ENCODE assay signal across 8 mouse cellular contexts in genomic region chr3:130946576-130947276, GRCm38 (mm10).
DNase-seq lines count a peak whose midpoint lies in the region; ATAC-seq and TF ChIP-seq lines count a peak whose summit lies in the region.

No protein-coding gene starts in this region.

- ATAC-seq in heart, embryonic 16.5 days (replicated peaks; ENCODE audit: extremely low read depth, insufficient read depth, low FRiP score) = peak; percentile 55
- no peak for ATAC-seq in embryonic facial prominence, embryonic 11.5 days (replicated peaks; ENCODE audit: insufficient number of reproducible peaks, low FRiP score, low TSS enrichment, low read depth)
- peak; percentile 66; the same call in 1 of the 2 replicates for ATAC-seq in hindbrain, postnatal 0 days
- ATAC-seq in midbrain, postnatal 0 days (ENCODE audit: low FRiP score) = peak; percentile 44
- no peak for ATAC-seq in megakaryocyte, adult 5-6 weeks (ENCODE audit: poor library complexity, severe bottlenecking)

- TF ChIP-seq CTCF in hindbrain, postnatal 0 days (IDR thresholded peaks at IDR 0.05; ENCODE audit: low read depth) = no peak
- TF ChIP-seq CTCF in midbrain, postnatal 0 days (IDR thresholded peaks at IDR 0.05) = no peak

- peaks cover 5% of the 10 kb centered on the region for H3K4me1 ChIP-seq in heart, embryonic 16.5 days (ENCODE audit: control insufficient read depth, insufficient read depth, low read length)
- no peaks in the 10 kb centered on the region for H3K4me1 ChIP-seq in embryonic facial prominence, embryonic 11.5 days (ENCODE audit: control insufficient read depth, insufficient read depth, low read length)
- H3K4me1 ChIP-seq in hindbrain, postnatal 0 days (ENCODE audit: insufficient read depth, low read length) = peaks cover 19% of the 10 kb centered on the region
- H3K4me1 ChIP-seq in midbrain, postnatal 0 days (ENCODE audit: insufficient read depth, low read length) = peaks cover 6% of the 10 kb centered on the region; the same call in 1 of the 2 replicates

- no peaks in the 10 kb centered on the region for H3K27me3 ChIP-seq in heart, embryonic 16.5 days (ENCODE audit: control insufficient read depth, insufficient read depth, low read length)
- no peaks in the 10 kb centered on the region for H3K27me3 ChIP-seq in embryonic facial prominence, embryonic 11.5 days (ENCODE audit: control insufficient read depth, insufficient read depth, low read length)
- H3K27me3 ChIP-seq in hindbrain, postnatal 0 days (ENCODE audit: insufficient read depth, low read length) = no peaks in the 10 kb centered on the region
- H3K27me3 ChIP-seq in midbrain, postnatal 0 days (ENCODE audit: insufficient read depth, low read length) = no peaks in the 10 kb centered on the region

- no peak for DNase-seq in heart, adult 18-20 months
- no peak for DNase-seq in embryonic facial prominence, embryonic 11.5 days (ENCODE audit: low spot score)
- peak; percentile 49 for DNase-seq in hindbrain, postnatal 0 days (ENCODE audit: low spot score)
- DNase-seq in midbrain, postnatal 0 days (ENCODE audit: low spot score) = peak; percentile 28
- no peak for DNase-seq in embryo, embryonic 10 days (ENCODE audit: low spot score)
- DNase-seq in layer of hippocampus, adult 9-11 months = no peak

- 74% methylated on average over 14 of the region's 14 CpGs for WGBS in heart, embryonic 16.5 days
- WGBS in embryonic facial prominence, embryonic 11.5 days = 69% methylated on average over 14 of the region's 14 CpGs
- 44% methylated on average over 14 of the region's 14 CpGs for WGBS in hindbrain, postnatal 0 days
- 56% methylated on average over 14 of the region's 14 CpGs for whole genome bisulfite sequencing in midbrain, postnatal 0 days

- H3K27ac ChIP-seq in heart, embryonic 16.5 days (ENCODE audit: low read length) = peak overlapping the region; percentile 75
- no peak overlapping the region for H3K27ac ChIP-seq in embryonic facial prominence, embryonic 11.5 days (replicated peaks; ENCODE audit: low read depth, low read length)
- H3K27ac ChIP-seq in hindbrain, postnatal 0 days = peak overlapping the region; percentile 86; the same call in 1 of the 2 replicates
- peak overlapping the region; percentile 68 for H3K27ac ChIP-seq in midbrain, postnatal 0 days (ENCODE audit: low read depth, low read length)

- peak overlapping the region; percentile 50; the same call in 1 of the 2 replicates for H3K4me3 ChIP-seq in heart, embryonic 16.5 days (ENCODE audit: low read length)
- H3K4me3 ChIP-seq in embryonic facial prominence, embryonic 11.5 days (ENCODE audit: low read depth, low read length) = no peak overlapping the region
- peak overlapping the region; percentile 37; the same call in 1 of the 2 replicates for H3K4me3 ChIP-seq in hindbrain, postnatal 0 days (ENCODE audit: low read length)
- no peak overlapping the region for H3K4me3 ChIP-seq in midbrain, postnatal 0 days (ENCODE audit: low read depth, low read length)

- H3K9me3 ChIP-seq in heart, embryonic 16.5 days (replicated peaks; ENCODE audit: control insufficient read depth, low read length) = no peaks in the 10 kb centered on the region
- no peaks in the 10 kb centered on the region for H3K9me3 ChIP-seq in embryonic facial prominence, embryonic 11.5 days (replicated peaks; ENCODE audit: control insufficient read depth, low read length)
- H3K9me3 ChIP-seq in hindbrain, postnatal 0 days (ENCODE audit: low read length) = no peaks in the 10 kb centered on the region
- no peaks in the 10 kb centered on the region for H3K9me3 ChIP-seq in midbrain, postnatal 0 days (ENCODE audit: low read length)

- no peaks in the 10 kb centered on the region for H3K36me3 ChIP-seq in heart, embryonic 16.5 days (ENCODE audit: control insufficient read depth, insufficient read depth)
- H3K36me3 ChIP-seq in embryonic facial prominence, embryonic 11.5 days (replicated peaks; ENCODE audit: control insufficient read depth, insufficient read depth, low read depth, low read length) = no peaks in the 10 kb centered on the region
- no peaks in the 10 kb centered on the region for H3K36me3 ChIP-seq in hindbrain, postnatal 0 days (ENCODE audit: insufficient read depth, low read length)
- H3K36me3 ChIP-seq in midbrain, postnatal 0 days (ENCODE audit: insufficient read depth, low read length) = no peaks in the 10 kb centered on the region

- peak overlapping the region; percentile 70 for H3K4me2 ChIP-seq in heart, embryonic 16.5 days (ENCODE audit: low read depth, low read length)
- H3K4me2 ChIP-seq in embryonic facial prominence, embryonic 11.5 days (ENCODE audit: low read depth, low read length) = peak overlapping the region; percentile 69
- peak overlapping the region; percentile 75 for H3K4me2 ChIP-seq in hindbrain, postnatal 0 days (ENCODE audit: low read depth, low read length)
- peak overlapping the region; percentile 73 for H3K4me2 ChIP-seq in midbrain, postnatal 0 days (ENCODE audit: low read depth, low read length, poor library complexity, severe bottlenecking)

- peak overlapping the region; percentile 73 for H3K9ac ChIP-seq in heart, embryonic 16.5 days (ENCODE audit: low read length)
- peak overlapping the region; percentile 66 for H3K9ac ChIP-seq in embryonic facial prominence, embryonic 11.5 days (replicated peaks; ENCODE audit: low read length)
- H3K9ac ChIP-seq in hindbrain, postnatal 0 days (replicated peaks; ENCODE audit: low read length) = no peak overlapping the region
- peak overlapping the region; percentile 57; the same call in 1 of the 2 replicates for H3K9ac ChIP-seq in midbrain, postnatal 0 days (replicated peaks; ENCODE audit: low read length, poor library complexity, severe bottlenecking)

Comparison
In these comparisons a context has a peak if more than half of its experiments do, and no peak if none do; other contexts are left out.
1. ATAC-seq: peak in heart, embryonic 16.5 days (single experiment), hindbrain, postnatal 0 days (single experiment) and midbrain, postnatal 0 days (single experiment); none in embryonic facial prominence, embryonic 11.5 days (single experiment) and megakaryocyte, adult 5-6 weeks (single experiment).
2. H3K4me3 ChIP-seq: peak in heart, embryonic 16.5 days (single experiment) and hindbrain, postnatal 0 days (single experiment); none in embryonic facial prominence, embryonic 11.5 days (single experiment) and midbrain, postnatal 0 days (single experiment).
3. DNase-seq: peak in hindbrain, postnatal 0 days (single experiment) and midbrain, postnatal 0 days (single experiment); none in heart, adult 18-20 months (0 of 2), embryonic facial prominence, embryonic 11.5 days (single experiment), embryo, embryonic 10 days (single experiment) and layer of hippocampus, adult 9-11 months (single experiment).
4. Peak in every context shown above with its lines, with median percentiles within 50 percentile points of each other: H3K4me2 ChIP-seq.